Mouse (Mus musculus) lung, postnatal 0 days (tissue): ENCODE measurements around the gene Cdkl4. TPM values are rescaled to one million over a fixed set of nuclear protein-coding genes. Genes with fewer than 3 reads are reported as not detected.

Source experiments
- ATAC-seq: fragments of 200-750 bp; cut with Nextera tagmentation; 2 replicates; pipeline ENCODE4 v1.8.0; 2017; ENCODE audit warnings: moderate library complexity
- DNase-seq: peaks from one replicate; pipeline ENCODE4 v3.0.0-alpha.2; 2016; ENCODE audit warnings: low spot score
- H3K27ac ChIP-seq: fragments of 300-500 bp; sonication (generic); 2 replicates; pipeline ENCODE4 v1.5.1; 2014; ENCODE audit warnings: antibody characterized with exemption, mild to moderate bottlenecking, low read length, mixed read lengths
- H3K27me3 ChIP-seq: fragments of 300-500 bp; sonication (generic); replicated peaks from 2 replicates; pipeline ENCODE4 v1.6.1; 2014; ENCODE audit warnings: low read length, mixed read lengths; ENCODE audit not compliant: insufficient read depth
- H3K36me3 ChIP-seq: fragments of 300-500 bp; sonication (generic); 2 replicates; pipeline ENCODE4 v1.6.1; 2014; ENCODE audit warnings: low read length, mixed read lengths; ENCODE audit not compliant: insufficient read depth
- H3K4me1 ChIP-seq: fragments of 300-500 bp; sonication (generic); 2 replicates; pipeline ENCODE4 v1.6.1; 2014; ENCODE audit warnings: antibody characterized with exemption, low read depth, low read length, mixed read lengths; ENCODE audit not compliant: insufficient read depth
- H3K4me2 ChIP-seq: fragments of 300-500 bp; sonication (generic); replicated peaks from 2 replicates; pipeline ENCODE4 v1.6.1; 2014; ENCODE audit warnings: low read depth, mild to moderate bottlenecking, low read length, moderate library complexity, mixed read lengths
- H3K4me3 ChIP-seq: fragments of 300-500 bp; sonication (generic); 2 replicates; pipeline ENCODE4 v1.5.1; 2014; ENCODE audit warnings: low read depth, low read length
- H3K9ac ChIP-seq: fragments of 300-500 bp; sonication (generic); replicated peaks from 2 replicates; pipeline ENCODE4 v1.6.1; 2014; ENCODE audit warnings: low read depth, mild to moderate bottlenecking
- H3K9me3 ChIP-seq: fragments of 300-500 bp; sonication (generic); 2 replicates; pipeline ENCODE4 v1.6.1; 2016; ENCODE audit warnings: low read length, mixed read lengths
- CTCF ChIP-seq: IDR thresholded peaks from 2 replicates; pipeline ENCODE4 v1.5.1; 2016; ENCODE audit warnings: antibody characterized with exemption, mild to moderate bottlenecking
- EP300 ChIP-seq: IDR thresholded peaks from 2 replicates; pipeline ENCODE4 v1.6.1; 2016; ENCODE audit warnings: antibody characterized with exemption, mild to moderate bottlenecking, control low read depth
- WGBS: fragments of 180-500 bp; shearing (Covaris S2); extraction: QIAGEN DNeasy Blood & Tissue Kit; methylation state at CpG from one replicate; pipeline ENCODE4 v1.1.7; 2014; 5-methylcytosine and 5-hydroxymethylcytosine counted together
- polyA plus RNA-seq: library from polyadenylated mRNA; unstranded; fragments of >200 nt; fragmentation: Nextera tagmentation; extraction: Ambion mirVana; gene quantifications from 2 replicates; pipeline ENCODE4 v1.2.1, GENCODE M21; 2015

The Cdkl4 gene
- polyA plus RNA-seq, 1 experiment from 2014 or later, result 3.4 TPM

DNA sequence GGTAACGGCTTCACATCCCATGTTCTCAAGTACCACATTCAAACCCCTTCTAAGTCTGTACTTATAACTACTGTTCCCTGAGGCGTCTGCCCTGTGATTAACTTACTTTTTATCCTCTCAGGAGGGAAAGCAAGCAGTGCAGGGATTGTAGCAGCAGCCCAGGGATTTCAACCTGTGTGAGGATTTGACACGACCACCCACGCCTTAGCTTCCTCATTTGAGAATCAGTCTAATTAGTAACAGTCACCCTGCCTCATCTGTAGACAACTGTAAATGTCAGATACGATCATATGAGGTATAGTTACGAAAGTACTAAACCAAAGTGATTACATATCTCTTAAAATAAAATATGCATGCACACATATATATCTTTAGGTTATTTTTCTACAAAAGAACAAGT, 81.4 kb downstream of the Cdkl4 start:
- no peaks in the 10 kb centered on the region for H3K4me1 ChIP-seq
- no peak overlapping the region for H3K4me3 ChIP-seq
- no peaks in the 10 kb centered on the region for H3K27me3 ChIP-seq
- H3K27ac ChIP-seq, result no peak overlapping the region
- DNase-seq, result no peak
- WGBS, result 70% methylated on average over 6 of the region's 6 CpGs
- no peaks in the 10 kb centered on the region for H3K9me3 ChIP-seq
- no peak overlapping the region for H3K9ac ChIP-seq
- TF ChIP-seq EP300 (no peak), CTCF (no peak)
- no peaks in the 10 kb centered on the region for H3K36me3 ChIP-seq
- ATAC-seq, result no peak
- no peak overlapping the region for H3K4me2 ChIP-seq

DNA sequence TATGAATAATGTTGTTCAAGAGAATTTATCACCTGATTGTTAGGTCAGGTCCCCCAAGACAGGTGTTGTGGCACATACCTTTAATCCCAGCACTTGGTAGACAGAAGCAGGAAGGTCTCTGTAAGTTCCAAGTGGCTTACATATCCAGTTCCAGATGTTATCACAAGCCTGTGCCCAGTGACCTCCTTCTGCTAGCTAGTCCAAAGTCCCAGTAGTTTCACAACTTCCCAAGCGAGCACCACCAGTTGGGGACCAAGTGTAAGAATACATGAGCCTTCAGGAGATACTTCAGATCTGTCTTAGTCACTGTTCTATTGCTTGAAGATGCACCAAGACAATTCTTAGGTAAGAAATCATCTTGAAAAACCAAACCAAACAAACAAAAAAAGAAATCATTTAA, 83.7 kb downstream of the Cdkl4 start:
- H3K9me3 ChIP-seq, result no peaks in the 10 kb centered on the region
- H3K4me2 ChIP-seq, result no peak overlapping the region
- no peak overlapping the region for H3K27ac ChIP-seq
- no peaks in the 10 kb centered on the region for H3K27me3 ChIP-seq
- ATAC-seq, result no peak
- 57% methylated on average over 1 of the region's 1 CpGs for WGBS
- H3K4me1 ChIP-seq, result no peaks in the 10 kb centered on the region
- H3K4me3 ChIP-seq, result no peak overlapping the region
- no peaks in the 10 kb centered on the region for H3K36me3 ChIP-seq
- TF ChIP-seq EP300, result no peak
- no peak for TF ChIP-seq CTCF
- no peak for DNase-seq
- H3K9ac ChIP-seq, result no peak overlapping the region

DNA sequence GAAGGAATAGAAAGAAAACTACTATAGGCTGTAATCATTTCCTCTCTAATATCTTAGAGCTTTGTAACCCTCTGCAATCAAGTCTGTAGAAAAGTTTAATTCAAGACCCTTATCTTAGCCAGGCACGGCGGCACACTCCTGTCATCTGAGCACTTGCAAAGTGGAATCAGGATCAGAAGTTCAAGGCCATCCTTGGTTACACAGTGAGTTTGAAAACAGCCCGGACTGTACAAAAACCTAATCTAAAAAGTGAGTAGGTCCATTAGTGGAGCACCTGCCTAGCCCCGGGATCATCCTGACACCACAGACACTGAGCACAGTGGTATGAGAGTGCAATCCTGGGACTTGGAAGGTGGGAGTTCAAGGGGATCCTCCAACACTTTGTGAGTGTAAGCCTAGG, 84.8 kb downstream of the Cdkl4 start:
- Histone ChIP-seq H3K27ac (no peak overlapping the region), H3K9ac (no peak overlapping the region), H3K9me3 (no peaks in the 10 kb centered on the region), H3K27me3 (no peaks in the 10 kb centered on the region), H3K4me3 (no peak overlapping the region), H3K4me1 (no peaks in the 10 kb centered on the region), H3K4me2 (no peak overlapping the region), H3K36me3 (no peaks in the 10 kb centered on the region)
- TF ChIP-seq CTCF, result no peak
- no peak for TF ChIP-seq EP300
- no peak for DNase-seq
- WGBS, result 72% methylated on average over 4 of the region's 4 CpGs
- no peak for ATAC-seq

- ATAC-seq, result no peak
Measured at GRCm38 (mm10) chr17:80492274-80492673, 85.3 kb downstream of the Cdkl4 start.

DNA sequence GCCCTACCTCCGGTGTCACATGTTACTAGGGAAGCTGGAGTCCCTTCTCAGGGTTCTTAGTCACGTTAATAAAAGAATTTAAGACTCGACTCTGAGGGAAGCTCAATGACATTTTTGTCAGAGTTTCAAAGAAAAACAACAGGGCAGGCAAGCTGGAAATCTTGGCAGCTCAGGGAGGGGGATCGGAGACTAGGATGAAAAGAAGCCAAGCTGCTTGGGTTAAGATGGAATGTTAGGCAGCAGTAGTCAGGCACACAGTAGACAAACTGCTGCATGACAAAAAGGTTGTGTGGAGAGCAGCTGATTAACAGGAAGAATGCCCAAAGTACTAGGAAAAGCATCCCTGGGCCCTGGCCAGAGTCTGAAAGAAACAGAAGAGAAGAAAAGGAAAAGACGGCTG, 87.4 kb downstream of the Cdkl4 start:
- no peak overlapping the region for H3K27ac ChIP-seq
- no peak overlapping the region for H3K4me3 ChIP-seq
- H3K36me3 ChIP-seq, result no peaks in the 10 kb centered on the region
- H3K9me3 ChIP-seq, result no peaks in the 10 kb centered on the region
- H3K9ac ChIP-seq, result no peak overlapping the region
- no peaks in the 10 kb centered on the region for H3K4me1 ChIP-seq
- WGBS, result 53% methylated on average over 5 of the region's 5 CpGs
- ATAC-seq (no peak), DNase-seq (no peak)
- no peak for TF ChIP-seq EP300
- no peak for TF ChIP-seq CTCF
- H3K4me2 ChIP-seq, result no peak overlapping the region
- H3K27me3 ChIP-seq, result no peaks in the 10 kb centered on the region

More at GRCm38 (mm10) chr17:80492274-80492673, 85.3 kb downstream of the Cdkl4 start:
- H3K4me2 ChIP-seq, result no peak overlapping the region
- WGBS, result 96% methylated on average over 4 of the region's 4 CpGs
- no peak overlapping the region for H3K9ac ChIP-seq
- H3K27me3 ChIP-seq, result no peaks in the 10 kb centered on the region
- no peaks in the 10 kb centered on the region for H3K9me3 ChIP-seq
- no peak for TF ChIP-seq EP300
- TF ChIP-seq CTCF, result no peak
- no peak overlapping the region for H3K4me3 ChIP-seq
- no peak overlapping the region for H3K27ac ChIP-seq
- DNase-seq, result no peak
- H3K4me1 ChIP-seq, result no peaks in the 10 kb centered on the region
- no peaks in the 10 kb centered on the region for H3K36me3 ChIP-seq

GRCm38 (mm10) chr17:80488918-80489317, 88.7 kb downstream of the Cdkl4 start:
- ATAC-seq (no peak), DNase-seq (no peak)
- WGBS, result 30% methylated on average over 3 of the region's 3 CpGs
- Histone ChIP-seq H3K4me3 (no peak overlapping the region), H3K36me3 (no peaks in the 10 kb centered on the region), H3K27ac (no peak overlapping the region), H3K9ac (no peak overlapping the region), H3K9me3 (no peaks in the 10 kb centered on the region), H3K27me3 (no peaks in the 10 kb centered on the region), H3K4me1 (no peaks in the 10 kb centered on the region), H3K4me2 (no peak overlapping the region)
- TF ChIP-seq EP300 (no peak), CTCF (no peak)

GRCm38 (mm10) chr17:80485160-80485559, 92.5 kb downstream of the Cdkl4 start:
- WGBS, result 88% methylated on average over 5 of the region's 5 CpGs
- TF ChIP-seq EP300, result no peak
- no peak for TF ChIP-seq CTCF
- Histone ChIP-seq H3K27ac (no peak overlapping the region), H3K36me3 (no peaks in the 10 kb centered on the region), H3K4me3 (no peak overlapping the region), H3K27me3 (no peaks in the 10 kb centered on the region), H3K9ac (no peak overlapping the region), H3K9me3 (no peaks in the 10 kb centered on the region), H3K4me2 (no peak overlapping the region), H3K4me1 (peaks cover 9% of the 10 kb centered on the region; the same call in 1 of the 2 replicates)
- ATAC-seq (no peak), DNase-seq (no peak)
